Mouse (Mus musculus) liver, embryonic 13.5 days (tissue): ENCODE measurements around the gene Gdf15. TPM values are rescaled to one million over a fixed set of nuclear protein-coding genes. Genes with fewer than 3 reads are reported as not detected.
A peak's percentile ranks its signal among the peaks of the same experiment; 100 is the strongest.
"Not testable (repeated sequence)": the region's sequence is repeated elsewhere in the genome, so short reads cannot be mapped to it uniquely, and the experiment has no call there.

Experiments used
- ATAC-seq: fragments of 200-750 bp; cut with Nextera tagmentation; 2 replicates; pipeline ENCODE4 v1.8.0; 2017; ENCODE audit warnings: low read depth, mild to moderate bottlenecking, moderate number of reproducible peaks, moderate library complexity
- DNase-seq: peaks from one replicate; pipeline ENCODE4 v3.0.0; 2022
- H3K27ac ChIP-seq: fragments of 300-500 bp; sonication (generic); 2 replicates; pipeline ENCODE4 v1.5.1; 2015; ENCODE audit warnings: moderate library complexity, mild to moderate bottlenecking, inconsistent platforms
- H3K27me3 ChIP-seq: fragments of 300-500 bp; sonication (generic); 2 replicates; pipeline ENCODE4 v1.6.1; 2015; ENCODE audit warnings: mild to moderate bottlenecking, inconsistent platforms
- H3K36me3 ChIP-seq: fragments of 300-500 bp; sonication (generic); 2 replicates; pipeline ENCODE4 v1.6.1; 2015; ENCODE audit warnings: mild to moderate bottlenecking, inconsistent platforms
- H3K4me1 ChIP-seq: fragments of 300-500 bp; sonication (generic); replicated peaks from 2 replicates; pipeline ENCODE4 v1.6.1; 2015; ENCODE audit warnings: inconsistent platforms
- H3K4me2 ChIP-seq: fragments of 300-500 bp; sonication (generic); 2 replicates; pipeline ENCODE4 v1.6.1; 2015; ENCODE audit warnings: inconsistent platforms, mild to moderate bottlenecking, moderate library complexity
- H3K4me3 ChIP-seq: fragments of 300-500 bp; sonication (generic); replicated peaks from 2 replicates; pipeline ENCODE4 v1.5.1; 2015; ENCODE audit warnings: mild to moderate bottlenecking, inconsistent platforms
- H3K9ac ChIP-seq: fragments of 300-500 bp; sonication (generic); 2 replicates; pipeline ENCODE4 v1.6.1; 2015; ENCODE audit warnings: mild to moderate bottlenecking, inconsistent platforms
- H3K9me3 ChIP-seq: fragments of 300-500 bp; sonication (generic); replicated peaks from 2 replicates; pipeline ENCODE4 v1.6.1; 2016; ENCODE audit warnings: inconsistent platforms
- WGBS: fragments of 180-500 bp; shearing (Covaris S2); methylation state at CpG from one replicate; pipeline ENCODE4 v1.1.7; 2015; ENCODE audit not compliant: insufficient replicate concordance; 5-methylcytosine and 5-hydroxymethylcytosine counted together
- polyA plus RNA-seq: library from polyadenylated mRNA; unstranded; fragments of >200 nt; fragmentation: Nextera tagmentation; extraction: Ambion mirVana; gene quantifications from 2 replicates; pipeline ENCODE4 v1.2.1, GENCODE M21; 2015

Gene Gdf15
- polyA plus RNA-seq, 1 experiment from 2014 or later: 3.9 TPM

GRCm38 (mm10) chr8:70596775-70597416 is 35.4 kb downstream of the Gdf15 start:
- Histone ChIP-seq H3K4me2 (no peak overlapping the region), H3K9me3 (no peaks in the 10 kb centered on the region), H3K36me3 (peaks cover 55% of the 10 kb centered on the region), H3K9ac (no peak overlapping the region), H3K27ac (no peak overlapping the region), H3K4me1 (peaks cover 96% of the 10 kb centered on the region), H3K4me3 (no peak overlapping the region), H3K27me3 (no peaks in the 10 kb centered on the region)
- WGBS: 81% methylated on average over 17 of the region's 17 CpGs
- ATAC-seq (no peak), DNase-seq (no peak)

DNA sequence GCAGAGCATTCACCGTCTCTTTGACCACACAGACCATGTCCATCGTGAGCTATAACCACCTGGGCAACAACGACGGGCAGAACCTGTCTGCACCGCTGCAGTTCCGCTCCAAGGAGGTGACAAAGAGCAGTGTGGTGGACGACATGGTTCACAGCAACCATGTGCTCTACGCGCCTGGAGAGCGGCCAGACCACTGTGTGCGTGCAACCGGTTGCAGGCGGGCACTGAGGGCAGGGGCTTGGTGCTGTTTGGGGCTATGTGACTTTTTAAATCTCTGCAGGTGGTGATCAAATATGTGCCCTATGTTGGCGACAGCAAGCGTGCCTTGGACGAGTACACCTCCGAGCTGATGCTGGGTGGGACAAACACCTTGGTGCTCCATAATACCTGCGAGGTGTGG is 36.0 kb downstream of the Gdf15 start:
- no peaks in the 10 kb centered on the region for H3K9me3 ChIP-seq
- H3K4me2 ChIP-seq: peak overlapping the region; percentile 100
- peaks cover 59% of the 10 kb centered on the region for H3K36me3 ChIP-seq
- H3K4me3 ChIP-seq: no peak overlapping the region
- H3K9ac ChIP-seq: no peak overlapping the region
- peaks cover 93% of the 10 kb centered on the region for H3K4me1 ChIP-seq
- DNase-seq: no peak
- WGBS: 90% methylated on average over 18 of the region's 18 CpGs
- no peak overlapping the region for H3K27ac ChIP-seq
- no peak for ATAC-seq
- no peaks in the 10 kb centered on the region for H3K27me3 ChIP-seq

DNA sequence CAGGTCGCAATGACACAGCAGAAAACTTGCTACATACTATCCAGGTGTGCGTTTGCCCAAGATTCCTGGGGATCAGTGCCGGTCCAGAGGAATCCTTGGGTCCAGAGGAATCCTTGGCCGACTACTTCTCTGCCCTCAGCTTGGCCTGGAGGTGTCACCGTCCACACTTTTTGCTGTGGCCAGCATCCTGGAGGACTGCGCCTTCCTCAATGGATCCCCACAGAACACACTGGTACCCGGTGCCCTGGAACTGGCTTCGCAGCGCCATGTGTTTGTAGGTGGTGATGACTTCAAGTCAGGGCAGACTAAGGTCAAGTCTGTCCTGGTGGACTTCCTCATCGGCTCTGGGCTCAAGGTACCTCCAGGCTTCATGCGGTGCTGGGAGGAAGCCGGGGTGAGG is 36.4 kb downstream of the Gdf15 start:
- Histone ChIP-seq H3K4me3 (peak overlapping the region; percentile 72), H3K4me1 (peaks cover 89% of the 10 kb centered on the region), H3K9me3 (no peaks in the 10 kb centered on the region), H3K27ac (no peak overlapping the region), H3K36me3 (peaks cover 62% of the 10 kb centered on the region), H3K9ac (no peak overlapping the region), H3K27me3 (no peaks in the 10 kb centered on the region), H3K4me2 (peak overlapping the region; percentile 100)
- 90% methylated on average over 12 of the region's 12 CpGs for WGBS
- ATAC-seq (no peak), DNase-seq (no peak)

DNA sequence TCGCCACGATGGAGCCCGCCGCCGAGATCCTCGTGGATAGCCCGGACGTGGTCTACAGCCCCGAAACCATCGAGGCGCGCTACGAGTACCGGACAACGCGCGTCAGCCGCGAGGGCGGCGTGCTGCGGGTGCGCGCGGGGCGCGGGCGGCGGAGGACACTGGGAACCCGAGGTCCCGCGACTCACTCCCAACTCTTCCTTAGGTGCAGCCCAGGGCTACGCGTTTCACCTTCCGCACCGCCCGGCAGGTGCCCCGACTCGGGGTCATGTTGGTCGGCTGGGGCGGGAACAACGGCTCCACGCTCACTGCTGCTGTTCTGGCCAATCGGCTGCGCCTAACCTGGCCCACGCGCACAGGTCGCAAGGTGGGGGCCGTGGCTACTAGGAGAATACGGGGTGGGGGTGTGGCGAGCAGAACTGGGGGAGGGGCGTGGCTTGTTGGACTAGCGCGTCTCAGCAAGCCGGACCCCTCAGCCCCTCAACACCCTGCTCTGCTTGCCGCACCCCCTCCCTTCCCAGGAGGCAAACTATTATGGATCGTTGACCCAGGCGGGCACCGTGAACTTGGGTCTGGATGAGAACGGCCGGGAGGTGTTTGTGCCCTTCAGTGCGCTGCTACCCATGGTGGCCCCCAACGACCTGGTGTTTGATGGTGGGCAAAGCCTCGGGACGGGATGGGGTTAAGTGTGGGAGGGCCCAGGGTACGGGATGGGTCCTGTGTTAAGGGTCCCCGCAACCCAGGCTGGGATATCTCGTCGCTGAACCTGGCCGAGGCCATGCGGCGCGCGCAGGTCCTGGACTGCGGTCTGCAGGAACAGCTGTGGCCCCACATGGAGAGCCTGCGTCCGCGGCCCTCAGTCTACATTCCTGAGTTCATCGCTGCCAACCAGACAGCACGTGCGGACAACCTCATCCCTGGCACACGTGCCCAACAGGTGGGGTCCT is 37.4 kb downstream of the Gdf15 start:
- DNase-seq (no peak), ATAC-seq (peak; percentile 3; the same call in 1 of the 2 replicates)
- H3K36me3 ChIP-seq: peaks cover 68% of the 10 kb centered on the region

GRCm38 (mm10) chr8:70593961-70594609 is 38.2 kb downstream of the Gdf15 start, which contains the start of gene Isyna1:
Gene Isyna1, plus strand, starts transcription at chr8:70594373.
- ATAC-seq (peak; percentile 88), DNase-seq (peak; percentile 83)
- H3K27ac ChIP-seq: peak within 1 kb of the TSS; percentile 82
- H3K4me2 ChIP-seq: peak within 1 kb of the TSS; percentile 100
- H3K36me3 ChIP-seq: peaks cover 68% of the 10 kb centered on the region
- peaks cover 72% of the 10 kb centered on the region for H3K4me1 ChIP-seq
- H3K27me3 ChIP-seq: no peaks in the 10 kb centered on the region
- H3K4me3 ChIP-seq: peak within 1 kb of the TSS; percentile 72
- H3K9ac ChIP-seq: peak within 1 kb of the TSS; percentile 79
- WGBS: under 1% methylated on average over 40 of the region's 40 CpGs
- no peaks in the 10 kb centered on the region for H3K9me3 ChIP-seq

More for the DNA sequence above, 37.4 kb downstream of the Gdf15 start:
- Histone ChIP-seq H3K9me3 (no peaks in the 10 kb centered on the region), H3K9ac (peak overlapping the region; percentile 79), H3K4me3 (peak overlapping the region; percentile 72), H3K27me3 (no peaks in the 10 kb centered on the region), H3K4me2 (peak overlapping the region; percentile 100), H3K4me1 (peaks cover 80% of the 10 kb centered on the region), H3K27ac (peak overlapping the region; percentile 82)
- WGBS: 6% methylated on average over 82 of the region's 82 CpGs

GRCm38 (mm10) chr8:70593173-70593572 is 39.1 kb downstream of the Gdf15 start:
- DNase-seq: no peak
- 67% methylated on average over 8 of the region's 8 CpGs for WGBS

GRCm38 (mm10) chr8:70591569-70591968 is 40.7 kb downstream of the Gdf15 start:
- no peak overlapping the region for H3K9ac ChIP-seq
- H3K4me3 ChIP-seq: no peak overlapping the region
- no peaks in the 10 kb centered on the region for H3K27me3 ChIP-seq
- 86% methylated on average over 12 of the region's 12 CpGs for WGBS
- H3K9me3 ChIP-seq: no peaks in the 10 kb centered on the region
- no peak overlapping the region for H3K4me2 ChIP-seq
- H3K36me3 ChIP-seq: peaks cover 68% of the 10 kb centered on the region
- H3K27ac ChIP-seq: no peak overlapping the region
- ATAC-seq: no peak
- peaks cover 47% of the 10 kb centered on the region for H3K4me1 ChIP-seq
- no peak for DNase-seq

More at GRCm38 (mm10) chr8:70593173-70593572, 39.1 kb downstream of the Gdf15 start:
- no peaks in the 10 kb centered on the region for H3K27me3 ChIP-seq
- peaks cover 68% of the 10 kb centered on the region for H3K36me3 ChIP-seq
- H3K4me1 ChIP-seq: peaks cover 63% of the 10 kb centered on the region
- H3K9me3 ChIP-seq: no peaks in the 10 kb centered on the region
- peak overlapping the region; percentile 82 for H3K27ac ChIP-seq
- H3K4me2 ChIP-seq: peak overlapping the region; percentile 100
- ATAC-seq: no peak
- peak overlapping the region; percentile 79 for H3K9ac ChIP-seq
- H3K4me3 ChIP-seq: peak overlapping the region; percentile 72; the same call in 1 of the 2 replicates

DNA sequence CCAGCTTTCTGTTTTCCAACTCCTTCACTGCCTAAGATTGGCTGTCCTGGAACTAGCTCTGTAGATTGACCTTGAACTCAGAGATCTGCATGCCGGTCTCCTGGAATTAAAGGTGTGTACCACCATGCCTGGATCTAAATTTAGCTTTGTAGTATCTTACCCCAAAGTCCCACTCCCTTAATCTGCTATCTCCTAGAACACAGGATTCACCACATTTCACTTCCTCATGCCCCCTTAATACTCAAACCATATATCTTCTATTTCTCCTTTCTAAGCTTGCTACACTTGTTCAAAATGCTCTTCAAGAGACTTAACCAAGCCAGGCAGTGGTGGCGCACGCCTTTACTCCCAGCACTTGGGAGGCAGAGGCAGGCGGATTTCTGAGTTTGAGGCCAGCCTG is 44.3 kb downstream of the Gdf15 start:
- not testable (repeated sequence) for DNase-seq, ATAC-seq, H3K4me3 ChIP-seq, H3K27me3 ChIP-seq, H3K4me2 ChIP-seq, H3K9me3 ChIP-seq, H3K27ac ChIP-seq, H3K9ac ChIP-seq
- H3K4me1 ChIP-seq: peaks cover 13% of the 10 kb centered on the region
- peaks cover 91% of the 10 kb centered on the region for H3K36me3 ChIP-seq
- WGBS: 75% methylated on average over 4 of the region's 4 CpGs

DNA sequence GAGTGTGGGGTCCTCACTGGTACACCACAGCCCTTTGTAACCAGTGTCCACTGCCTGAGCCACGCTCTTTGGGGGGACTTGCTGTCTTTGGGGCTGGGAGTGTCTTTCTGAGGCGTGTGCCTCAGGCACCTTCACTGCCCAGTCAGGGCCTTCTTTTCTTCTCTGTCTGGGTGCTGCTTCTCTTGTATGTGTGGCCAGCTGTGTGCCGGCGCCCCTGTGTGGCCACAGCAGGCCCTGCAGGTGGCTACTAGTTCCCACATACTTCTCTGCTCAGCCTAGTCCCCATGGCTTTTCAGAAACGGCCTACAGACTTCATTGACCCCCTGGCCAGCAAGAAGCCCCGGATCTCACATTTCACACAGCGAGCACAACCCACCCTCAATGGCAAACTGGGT is 47.0 kb downstream of the Gdf15 start:
- no peaks in the 10 kb centered on the region for H3K27me3 ChIP-seq

DNA sequence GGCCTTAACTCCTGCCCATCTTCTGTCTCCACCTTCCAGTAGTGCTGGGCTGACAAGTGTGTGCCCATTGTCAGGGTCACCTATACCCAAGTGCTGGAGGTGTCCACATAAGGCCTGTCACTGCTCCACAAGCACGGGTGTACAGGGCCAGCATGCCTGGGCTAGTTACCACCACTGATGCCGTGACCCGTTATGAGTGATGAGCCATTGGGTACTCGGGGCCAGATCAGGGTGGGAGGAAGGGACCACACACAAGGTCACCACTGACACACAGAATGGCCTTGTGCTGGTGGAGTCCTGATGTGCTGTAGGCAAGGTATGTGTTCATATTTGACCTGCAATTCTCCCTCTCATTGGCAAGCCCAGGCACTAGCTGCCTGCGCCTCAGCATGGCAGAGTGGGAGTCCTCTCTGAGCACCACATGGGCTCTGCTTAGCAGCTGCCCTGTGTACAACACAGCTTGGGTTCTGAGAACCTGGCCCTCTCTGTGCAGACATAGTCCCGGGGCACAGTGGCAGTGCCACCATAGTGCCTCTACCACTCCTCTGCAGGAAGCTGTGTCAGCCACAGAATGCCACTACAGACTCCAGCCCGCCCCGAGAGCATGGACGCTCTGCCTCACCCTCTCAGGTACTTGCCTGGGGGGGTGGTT is 47.5 kb downstream of the Gdf15 start:
- Histone ChIP-seq H3K4me3 (no peak overlapping the region), H3K27me3 (no peaks in the 10 kb centered on the region), H3K9me3 (no peaks in the 10 kb centered on the region), H3K27ac (no peak overlapping the region), H3K9ac (no peak overlapping the region), H3K4me2 (no peak overlapping the region), H3K4me1 (no peaks in the 10 kb centered on the region), H3K36me3 (peaks cover 99% of the 10 kb centered on the region)
- ATAC-seq (0 out of 2 replicates have a peak, but pooled peaks have one; percentile 25), DNase-seq (no peak)
- WGBS: 87% methylated on average over 9 of the region's 9 CpGs

More for the DNA sequence above, 47.0 kb downstream of the Gdf15 start:
- H3K4me3 ChIP-seq: no peak overlapping the region
- peaks cover 99% of the 10 kb centered on the region for H3K36me3 ChIP-seq
- DNase-seq (no peak), ATAC-seq (0 out of 2 replicates have a peak, but pooled peaks have one; percentile 2)
- H3K9me3 ChIP-seq: no peaks in the 10 kb centered on the region
- no peak overlapping the region for H3K9ac ChIP-seq
- H3K4me1 ChIP-seq: no peaks in the 10 kb centered on the region
- H3K27ac ChIP-seq: no peak overlapping the region
- H3K4me2 ChIP-seq: no peak overlapping the region
- 43% methylated on average over 7 of the region's 7 CpGs for WGBS
